Mouse (Mus musculus) ES-E14 (cell line): ENCODE measurements at regions not wholly inside any gene's neighbourhood (a gene's known extent, or its start where the extent isn't known, plus 50 kb on each side); places are given as distances from the start of the nearest gene placed in this dataset.

ENCODE experiments used
- DNase-seq: peaks from one replicate; pipeline ENCODE4 v3.0.0-alpha.2; 2013; ENCODE audit warnings: low read depth, low spot score
- H3K27ac ChIP-seq: 2 replicates; pipeline ENCODE4 v1.5.1; 2012; ENCODE audit warnings: low read depth, mild to moderate bottlenecking, low read length, moderate library complexity, mixed read lengths; ENCODE audit not compliant: poor library complexity, insufficient read depth, severe bottlenecking
- H3K36me3 ChIP-seq: 2 replicates; pipeline ENCODE4 v1.6.1; 2012; ENCODE audit warnings: mild to moderate bottlenecking, low read length, moderate library complexity, mixed read lengths; ENCODE audit not compliant: control insufficient read depth, poor library complexity, insufficient read depth, severe bottlenecking
- H3K4me1 ChIP-seq, 2 experiments: fragments of 150-350 bp in 1 of 2; sonication (generic) in 1 of 2; 2 replicates each; pipeline ENCODE4 v1.6.1; 2012; ENCODE audit warnings: low read length in 2 of 2, mild to moderate bottlenecking in 1 of 2, mixed read lengths in 1 of 2; ENCODE audit not compliant: control insufficient read depth in 2 of 2, insufficient read depth in 2 of 2, poor library complexity in 1 of 2
- H3K4me3 ChIP-seq, 2 experiments: fragments of 150-350 bp in 1 of 2; sonication (generic) in 1 of 2; 2 replicates each; pipeline ENCODE4 v1.5.1; 2012; ENCODE audit warnings: low read length in 2 of 2, low read depth in 1 of 2, mild to moderate bottlenecking in 1 of 2, mixed read lengths in 1 of 2; ENCODE audit not compliant: insufficient read depth in 1 of 2, poor library complexity in 1 of 2, severe bottlenecking in 1 of 2
- H3K9ac ChIP-seq: 2 replicates; pipeline ENCODE4 v1.6.1; 2012; ENCODE audit warnings: low read depth, mild to moderate bottlenecking, low read length, mixed read lengths; ENCODE audit not compliant: poor library complexity, insufficient read depth, severe bottlenecking
- H3K9me3 ChIP-seq: fragments of 150-350 bp; sonication (generic); 2 replicates; pipeline ENCODE4 v1.6.1; 2012; ENCODE audit warnings: low read depth, mild to moderate bottlenecking, low read length; ENCODE audit not compliant: control insufficient read depth, insufficient read depth
- CHD2 ChIP-seq: IDR thresholded peaks from 2 replicates; pipeline ENCODE4 v1.6.1; 2014; ENCODE audit warnings: mild to moderate bottlenecking, low read depth, low read length, inconsistent platforms
- HCFC1 ChIP-seq: IDR thresholded peaks from 2 replicates; pipeline ENCODE4 v1.6.1; 2012; ENCODE audit warnings: low read length, inconsistent platforms, borderline replicate concordance; ENCODE audit not compliant: insufficient read depth
- MAFK ChIP-seq: IDR thresholded peaks from 2 replicates; pipeline ENCODE4 v1.6.1; 2014; ENCODE audit warnings: mild to moderate bottlenecking, low read depth, low read length, inconsistent platforms; ENCODE audit not compliant: insufficient read depth
- ZC3H11A ChIP-seq: IDR thresholded peaks from 2 replicates; pipeline ENCODE4 v1.6.1; 2012; ENCODE audit warnings: low read depth, mild to moderate bottlenecking, inconsistent platforms, low read length, borderline replicate concordance
- ZNF384 ChIP-seq: IDR thresholded peaks from 2 replicates; pipeline ENCODE4 v1.6.1; 2012; ENCODE audit warnings: low read depth, low read length, inconsistent platforms
- in situ Hi-C, 2 experiments: fragments of 600-800 bp; cut with MboI; formaldehyde crosslinking; loops; one replicate each; pipeline ENCODE4 v1.15.1; 2025; ENCODE audit warnings: low sequenced_read_pairs in 2 of 2, inconsistent platforms in 1 of 2; ENCODE audit not compliant: unreplicated experiment in 2 of 2

- Histone ChIP-seq H3K27ac (no peak overlapping the region), H3K9me3 (no peaks in the 10 kb centered on the region), H3K4me1 (no peaks in the 10 kb centered on the region), H3K9ac (no peak overlapping the region), H3K36me3 (no peaks in the 10 kb centered on the region), H3K4me3 (no peak overlapping the region)
- in situ Hi-C loops = no loop called here
- no peak for TF ChIP-seq ZNF384
- no peak for TF ChIP-seq MAFK
- no peak for TF ChIP-seq CHD2
- TF ChIP-seq HCFC1 = no peak
- no peak for TF ChIP-seq ZC3H11A
- no peak for DNase-seq
These were observed 586.2 kb upstream of the Fam19a5 start for GRCm38 (mm10) chr15:86957872-86958271.

- no peak overlapping the region for H3K9ac ChIP-seq
- no peak overlapping the region for H3K27ac ChIP-seq
- no peaks in the 10 kb centered on the region for H3K9me3 ChIP-seq
- TF ChIP-seq HCFC1 = no peak
- no peak for TF ChIP-seq MAFK
- no peak for TF ChIP-seq ZNF384
- no peaks in the 10 kb centered on the region for H3K36me3 ChIP-seq
- H3K4me1 ChIP-seq = no peaks in the 10 kb centered on the region
- no peak overlapping the region for H3K4me3 ChIP-seq
- in situ Hi-C loops = no loop called here
- no peak for DNase-seq
These were observed 581.2 kb upstream of the Fam19a5 start for GRCm38 (mm10) chr15:86962921-86963320.

- TF ChIP-seq CHD2 (no peak), ZC3H11A (no peak), HCFC1 (no peak), ZNF384 (no peak), MAFK (no peak)
- Histone ChIP-seq H3K36me3 (no peaks in the 10 kb centered on the region), H3K9ac (no peak overlapping the region), H3K4me1 (no peaks in the 10 kb centered on the region), H3K9me3 (no peaks in the 10 kb centered on the region), H3K4me3 (no peak overlapping the region), H3K27ac (no peak overlapping the region)
- in situ Hi-C loops = no loop called here
- no peak for DNase-seq
These were observed 580.6 kb upstream of the Fam19a5 start for GRCm38 (mm10) chr15:86963486-86963885.

GRCm38 (mm10) chr15:86971436-86971835, 572.7 kb upstream of the Fam19a5 start:
- no peak overlapping the region for H3K4me3 ChIP-seq
- no peaks in the 10 kb centered on the region for H3K36me3 ChIP-seq
- H3K9ac ChIP-seq = no peak overlapping the region
- H3K4me1 ChIP-seq = no peaks in the 10 kb centered on the region
- in situ Hi-C loops = no loop called here
- no peak for DNase-seq
- TF ChIP-seq ZC3H11A (no peak), CHD2 (no peak), HCFC1 (no peak), MAFK (no peak), ZNF384 (no peak)
- no peak overlapping the region for H3K27ac ChIP-seq
- no peaks in the 10 kb centered on the region for H3K9me3 ChIP-seq

GRCm38 (mm10) chr15:86996196-86996595, 547.9 kb upstream of the Fam19a5 start:
- in situ Hi-C loops = no loop called here
- Histone ChIP-seq H3K36me3 (no peaks in the 10 kb centered on the region), H3K27ac (no peak overlapping the region), H3K4me3 (no peak overlapping the region), H3K4me1 (no peaks in the 10 kb centered on the region), H3K9me3 (no peaks in the 10 kb centered on the region), H3K9ac (no peak overlapping the region)
- TF ChIP-seq CHD2 = no peak
- TF ChIP-seq ZNF384 = no peak
- no peak for TF ChIP-seq ZC3H11A
- no peak for TF ChIP-seq MAFK
- TF ChIP-seq HCFC1 = no peak
- DNase-seq = no peak
